Mouse (Mus musculus) bone marrow, adult 2 months (tissue): ENCODE measurements around the gene Mospd2. TPM values are rescaled to one million over a fixed set of nuclear protein-coding genes. Genes with fewer than 3 reads are reported as not detected.

Experiments used
- H3K27ac ChIP-seq: fragments of 200-500 bp; 2 replicates; pipeline ENCODE4 v1.5.1; 2012; ENCODE audit warnings: low read depth, mild to moderate bottlenecking, control low read depth, inconsistent platforms, low read length; ENCODE audit not compliant: control insufficient read depth, poor library complexity, insufficient read depth
- H3K4me1 ChIP-seq: fragments of 200-500 bp; 2 replicates; pipeline ENCODE4 v1.6.1; 2011; ENCODE audit warnings: low read length; ENCODE audit not compliant: control insufficient read depth, insufficient read depth
- H3K4me3 ChIP-seq: fragments of 200-500 bp; replicated peaks from 2 replicates; pipeline ENCODE3; 2011; ENCODE audit warnings: mild to moderate bottlenecking, low read depth, low read length, control low read depth; ENCODE audit not compliant: control insufficient read depth
- CTCF ChIP-seq: fragments of 200-500 bp; IDR thresholded peaks from 2 replicates; pipeline ENCODE4 v1.5.1; 2011; ENCODE audit warnings: low read length, control low read depth; ENCODE audit not compliant: control insufficient read depth, insufficient read depth
- POLR2A ChIP-seq: fragments of 200-500 bp; IDR thresholded peaks from 2 replicates; pipeline ENCODE4 v1.6.1; 2011; ENCODE audit warnings: low read depth, mild to moderate bottlenecking, control low read depth, low read length, borderline replicate concordance; ENCODE audit not compliant: control insufficient read depth
- WGBS: fragments of 180-500 bp; shearing (Covaris S2); methylation state at CpG from one replicate; pipeline ENCODE4 v1.1.7; 2018; 5-methylcytosine and 5-hydroxymethylcytosine counted together
- polyA plus RNA-seq: library from polyadenylated mRNA; stranded (reverse); fragments of >200 nt; gene quantifications from 2 replicates; pipeline ENCODE4 v1.2.4, GENCODE M21; 2011; ENCODE audit warnings: low replicate concordance; ENCODE audit not compliant: missing spikeins, insufficient read depth, insufficient read length

Mospd2 gene
- polyA plus RNA-seq, 1 experiment, result 4.2 TPM

GRCm38 (mm10) chrX:164951858-164952576, 28.2 kb downstream of the Mospd2 start:
- H3K27ac ChIP-seq, result no peak overlapping the region
- no peak for TF ChIP-seq POLR2A
- no peak for TF ChIP-seq CTCF
- WGBS, result 37% methylated on average over 11 of the region's 11 CpGs
- no peaks in the 10 kb centered on the region for H3K4me1 ChIP-seq
- no peak overlapping the region for H3K4me3 ChIP-seq

DNA sequence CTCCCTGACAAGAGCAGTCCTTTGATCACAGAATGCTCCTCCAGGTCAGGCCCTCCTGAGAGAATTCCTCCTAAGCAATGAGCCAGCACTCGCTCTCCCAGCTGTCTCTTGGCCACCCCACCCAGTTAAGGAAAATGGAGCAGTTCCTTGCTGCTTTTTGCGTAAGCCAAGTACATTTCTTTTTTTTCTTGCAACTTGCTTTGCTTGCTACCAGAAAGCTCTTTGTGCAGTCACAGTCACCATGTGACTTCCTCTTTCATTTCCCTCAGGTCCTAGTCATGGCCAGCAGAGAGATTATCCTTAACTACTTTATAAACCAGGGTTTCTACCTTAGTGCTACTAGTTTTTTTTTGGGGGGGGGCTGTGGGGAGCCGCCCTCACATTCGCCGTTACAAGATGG, 38.6 kb downstream of the Mospd2 start:
- Histone ChIP-seq H3K27ac (peak overlapping the region; percentile 79), H3K4me1 (no peaks in the 10 kb centered on the region; the same call in 1 of the 2 replicates), H3K4me3 (no peak overlapping the region)
- WGBS, result 80% methylated on average over 5 of the region's 5 CpGs
- no peak for TF ChIP-seq CTCF
- TF ChIP-seq POLR2A, result no peak

DNA sequence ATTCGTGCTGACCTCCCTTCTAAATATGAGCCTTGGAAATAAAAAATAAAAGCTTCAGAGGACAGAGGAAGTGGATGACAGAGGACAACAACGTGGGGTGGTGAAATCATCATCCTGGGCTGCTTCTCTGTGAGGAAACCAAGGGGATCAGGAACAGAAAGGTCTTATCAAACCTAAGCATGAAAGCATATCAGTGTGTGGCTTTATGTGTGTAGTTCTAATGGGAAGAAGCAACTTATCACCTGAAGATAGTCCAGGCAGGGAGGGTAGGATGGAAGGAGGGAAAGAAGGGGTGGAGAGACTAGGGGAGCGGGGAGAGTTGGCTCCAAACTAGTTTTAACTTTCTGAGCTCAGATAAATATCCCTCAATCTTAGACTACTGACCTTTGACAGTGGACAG, 67.2 kb downstream of the Mospd2 start:
- 44% methylated on average over 3 of the region's 3 CpGs for WGBS
- Histone ChIP-seq H3K27ac (no peak overlapping the region), H3K4me3 (no peak overlapping the region), H3K4me1 (no peaks in the 10 kb centered on the region)
- TF ChIP-seq POLR2A (no peak), CTCF (no peak)

DNA sequence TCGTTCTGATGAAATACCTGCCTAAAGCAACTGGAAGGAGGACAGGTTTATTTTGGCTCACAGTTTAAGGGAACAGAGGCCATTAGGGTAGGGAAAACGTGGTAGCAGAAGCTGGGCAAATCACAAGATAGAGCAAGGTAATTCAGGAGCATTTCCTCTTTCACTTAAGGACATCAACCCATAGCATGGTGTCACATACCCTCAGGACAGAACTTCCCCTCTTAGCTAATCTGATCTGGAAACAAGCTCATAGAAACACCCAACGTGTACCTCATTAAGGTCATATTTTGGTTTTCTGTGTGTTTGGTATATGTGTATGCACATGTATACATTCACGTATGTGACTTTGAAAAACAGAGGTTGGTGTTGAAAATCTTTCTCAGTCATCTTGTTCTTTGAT, 68.0 kb downstream of the Mospd2 start:
- TF ChIP-seq CTCF (no peak), POLR2A (no peak)
- Histone ChIP-seq H3K4me1 (no peaks in the 10 kb centered on the region), H3K4me3 (no peak overlapping the region), H3K27ac (no peak overlapping the region)
- 49% methylated on average over 4 of the region's 4 CpGs for WGBS

DNA sequence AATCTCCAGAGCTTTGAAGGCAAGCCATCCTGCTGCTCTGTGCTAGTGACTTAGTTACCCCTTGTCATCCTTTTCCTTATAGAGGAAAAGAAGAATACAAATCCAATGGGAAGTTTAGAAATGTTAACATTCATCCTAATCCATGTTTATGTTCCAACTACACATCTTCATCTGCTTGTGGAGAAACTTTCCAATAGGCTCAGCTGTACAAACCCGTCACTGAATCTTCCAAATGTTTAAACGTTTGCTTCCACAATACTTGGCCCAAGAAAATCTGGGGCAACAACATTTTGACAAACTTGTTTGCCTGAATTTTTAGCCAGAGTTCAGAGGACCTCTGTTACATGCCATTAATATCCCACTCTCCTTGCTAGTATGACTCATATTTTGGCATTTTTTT, 78.3 kb downstream of the Mospd2 start:
- Histone ChIP-seq H3K27ac (no peak overlapping the region), H3K4me3 (no peak overlapping the region), H3K4me1 (no peaks in the 10 kb centered on the region)
- TF ChIP-seq CTCF (no peak), POLR2A (no peak)
- 78% methylated on average over 2 of the region's 2 CpGs for WGBS

GRCm38 (mm10) chrX:164899805-164900204, 80.4 kb downstream of the Mospd2 start:
- Histone ChIP-seq H3K4me3 (no peak overlapping the region), H3K27ac (no peak overlapping the region), H3K4me1 (no peaks in the 10 kb centered on the region)
- TF ChIP-seq POLR2A (no peak), CTCF (no peak)
- 21% methylated on average over 2 of the region's 2 CpGs for WGBS

DNA sequence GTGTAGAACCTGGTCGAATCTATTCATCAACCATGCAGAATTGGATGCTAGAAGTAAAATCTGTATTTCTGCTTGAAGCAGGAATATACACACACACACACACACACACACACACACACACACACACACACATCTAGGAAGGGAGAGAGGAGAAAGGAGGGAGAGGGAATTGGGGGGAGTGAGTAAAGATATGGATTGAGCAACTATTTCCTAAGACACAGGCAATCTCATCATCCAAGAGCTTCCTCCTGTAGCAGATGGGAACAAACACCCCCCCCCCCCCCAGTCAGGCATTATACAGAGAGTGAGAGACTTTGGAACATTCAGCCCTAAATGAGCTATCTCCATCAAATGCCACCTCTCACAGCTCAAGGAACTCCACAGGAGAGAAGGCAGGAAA, 93.9 kb downstream of the Mospd2 start:
- WGBS, result 92% methylated on average over 1 of the region's 1 CpGs
- TF ChIP-seq CTCF, result no peak
- TF ChIP-seq POLR2A, result no peak
- Histone ChIP-seq H3K4me1 (no peaks in the 10 kb centered on the region), H3K4me3 (no peak overlapping the region), H3K27ac (no peak overlapping the region)

Other genes with a start within 250 kb of the Mospd2 start
- gene Fancb, start 217 bp upstream of the Mospd2 start, polyA plus RNA-seq, result 2.6 and 3.7 TPM in 2 replicates
- gene Gm17604, start 24.5 kb upstream of the Mospd2 start, polyA plus RNA-seq, result not detected in 2 replicates